Mouse (Mus musculus) adrenal gland, postnatal 14 days (tissue): ENCODE data around the gene Usp46. TPM values are rescaled to one million over a fixed set of nuclear protein-coding genes. Genes with fewer than 3 reads are reported as not detected.
"Not testable (repeated sequence)": the region's sequence is repeated elsewhere in the genome, so short reads cannot be mapped to it uniquely, and the experiment has no call there.

Experiments
- DNase-seq: peaks from one replicate; pipeline ENCODE4 v3.0.0; 2021; ENCODE audit warnings: mixed read lengths
- total RNA-seq: library from RNA; stranded (reverse); gene quantifications from 2 replicates; pipeline ENCODE4 v1.2.3, GENCODE M21; 2021

Gene Usp46
- total RNA-seq, 1 experiment from 2014 or later, result 29.8 TPM

DNA sequence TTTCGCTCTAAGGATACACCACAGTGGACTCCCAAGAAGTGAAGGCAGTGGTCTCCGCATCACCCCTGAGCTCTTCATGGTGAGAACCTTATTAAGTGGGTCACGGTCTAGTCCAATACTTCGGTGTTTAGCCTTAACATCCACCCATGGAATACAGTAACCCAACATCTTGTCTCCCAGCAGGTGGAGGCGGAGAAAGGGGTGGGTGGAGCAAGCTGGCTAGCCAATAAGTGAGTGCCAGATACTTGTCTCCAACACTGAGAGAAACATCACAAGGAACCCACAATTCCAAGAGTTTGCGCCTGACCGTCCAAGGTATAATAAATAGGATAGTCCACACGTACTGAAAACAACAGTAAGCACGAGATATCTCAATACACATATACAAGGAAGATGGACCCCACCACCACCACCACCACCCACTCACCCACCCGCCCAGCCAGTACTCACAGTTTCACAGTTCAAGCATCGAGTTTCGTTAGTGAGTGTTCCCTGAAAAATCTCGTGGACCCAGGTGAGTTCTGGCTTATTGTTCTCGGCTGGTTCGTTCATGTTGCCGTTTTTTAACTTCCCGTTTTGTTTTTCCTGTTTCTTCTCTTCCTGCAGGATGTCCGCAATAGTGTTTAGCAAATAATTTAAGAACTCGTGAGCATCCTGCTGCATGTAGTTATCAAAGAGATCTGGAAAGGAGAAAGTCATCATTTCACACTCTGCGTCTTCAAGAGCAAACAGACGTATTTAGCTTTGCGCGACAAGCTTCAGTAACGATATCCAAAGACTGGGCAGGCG lies 39.3 kb downstream of the Usp46 start:
- DNase-seq, result no peak

DNA sequence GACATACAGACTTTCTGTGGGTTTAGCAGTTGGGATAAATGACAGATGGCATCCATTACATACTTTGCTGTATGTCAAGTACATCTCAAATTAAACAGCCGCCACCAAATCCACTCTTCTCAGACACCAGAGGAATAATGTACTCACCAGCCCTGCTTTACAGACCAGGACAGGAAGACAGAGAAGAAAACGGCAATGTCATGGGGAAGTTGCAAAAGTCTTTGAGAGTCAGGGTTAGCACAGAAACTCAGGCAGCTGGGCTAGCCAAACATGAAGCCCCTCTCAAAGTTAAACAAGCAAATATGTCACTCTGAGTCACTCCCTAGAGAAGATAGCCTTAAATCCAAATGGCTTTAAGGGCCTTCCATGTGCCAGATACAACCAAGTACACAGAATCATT lies 40.0 kb downstream of the Usp46 start:
- no peak for DNase-seq

- DNase-seq, result peak; percentile 45
These were observed 47.7 kb downstream of the Usp46 start for GRCm38 (mm10) chr5:74020506-74020905.

DNA sequence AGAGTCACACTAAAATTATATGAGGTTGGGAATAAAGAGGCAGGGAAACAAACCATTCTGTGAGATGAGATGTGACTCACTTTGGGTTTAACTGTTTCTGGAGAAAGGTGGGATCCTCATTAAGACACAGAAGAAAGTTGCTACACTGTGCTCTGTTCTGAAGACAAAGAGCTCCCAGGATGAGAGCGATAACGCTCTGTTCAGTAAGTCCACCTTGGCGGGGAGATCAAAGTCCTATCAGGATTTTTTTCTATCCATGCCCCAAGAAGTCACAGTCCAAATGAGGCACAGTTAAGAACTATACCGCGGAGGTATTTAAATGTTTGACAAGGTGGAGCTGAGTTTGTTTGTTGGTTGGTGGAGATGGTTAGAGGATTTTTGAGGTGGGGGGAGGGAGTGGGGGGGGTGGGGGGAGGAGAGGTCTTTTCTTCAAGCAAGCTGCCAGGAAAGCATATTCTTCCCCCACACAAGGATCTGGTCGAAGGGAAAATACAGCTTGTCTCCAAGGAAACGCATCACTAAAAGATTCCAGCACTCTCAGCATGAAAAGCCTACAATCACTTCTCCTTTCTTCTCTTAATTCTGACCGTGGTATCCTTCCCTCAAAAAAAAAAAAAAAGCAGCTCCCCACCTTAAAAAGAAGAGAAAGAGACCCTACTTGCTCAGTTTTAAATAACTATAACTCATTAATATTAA lies 49.2 kb downstream of the Usp46 start:
- no peak for DNase-seq

GRCm38 (mm10) chr5:74017488-74017887 lies 50.7 kb downstream of the Usp46 start:
- no peak for DNase-seq

DNA sequence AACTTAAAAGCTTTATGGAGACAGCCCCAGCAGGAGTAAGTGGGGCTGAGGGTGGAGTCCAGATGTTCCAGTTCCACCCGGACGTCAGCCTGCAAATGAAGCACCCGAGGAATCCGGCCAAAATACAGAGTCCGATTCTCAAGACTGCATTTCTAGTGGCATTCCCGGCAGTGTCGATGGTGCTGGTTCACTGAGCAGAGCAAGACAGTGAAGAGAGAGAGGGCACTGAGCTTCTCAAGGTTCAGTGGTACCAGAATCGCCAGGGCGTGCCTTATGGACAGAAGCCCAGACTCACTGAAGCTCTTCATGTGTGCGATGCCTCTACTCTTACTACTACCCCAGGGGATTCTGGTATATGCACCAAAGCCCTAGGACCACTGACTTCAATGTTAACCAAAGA lies 56.6 kb downstream of the Usp46 start:
- no peak for DNase-seq

DNA sequence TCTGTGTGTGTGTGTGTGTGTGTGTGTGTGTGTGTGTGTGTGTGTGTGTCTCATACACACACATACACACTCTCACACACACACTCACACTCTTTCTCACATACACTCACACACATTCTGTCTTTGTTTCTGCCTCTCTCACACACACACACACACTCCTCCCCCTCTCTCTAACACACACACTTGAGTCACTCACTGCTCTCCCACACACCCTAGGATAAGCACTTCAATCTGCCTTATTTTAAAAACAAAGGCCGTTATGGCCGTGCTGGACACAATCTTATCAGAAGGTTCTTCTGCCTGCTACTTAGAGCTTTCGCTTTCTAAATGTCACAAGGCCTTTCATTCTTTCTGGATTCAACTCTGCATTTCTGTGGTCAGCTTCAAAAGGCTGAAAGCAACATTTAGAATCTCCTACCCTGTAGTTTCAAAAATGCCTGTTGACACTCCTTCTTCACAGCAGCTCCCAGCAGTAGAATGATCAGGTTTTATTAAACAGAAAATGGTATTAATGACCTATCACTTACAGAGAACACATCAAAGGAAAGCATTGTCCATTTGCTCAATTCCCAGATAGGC lies 60.6 kb downstream of the Usp46 start:
- DNase-seq, result peak; percentile 30

GRCm38 (mm10) chr5:74005936-74006335 lies 62.3 kb downstream of the Usp46 start:
- no peak for DNase-seq

DNA sequence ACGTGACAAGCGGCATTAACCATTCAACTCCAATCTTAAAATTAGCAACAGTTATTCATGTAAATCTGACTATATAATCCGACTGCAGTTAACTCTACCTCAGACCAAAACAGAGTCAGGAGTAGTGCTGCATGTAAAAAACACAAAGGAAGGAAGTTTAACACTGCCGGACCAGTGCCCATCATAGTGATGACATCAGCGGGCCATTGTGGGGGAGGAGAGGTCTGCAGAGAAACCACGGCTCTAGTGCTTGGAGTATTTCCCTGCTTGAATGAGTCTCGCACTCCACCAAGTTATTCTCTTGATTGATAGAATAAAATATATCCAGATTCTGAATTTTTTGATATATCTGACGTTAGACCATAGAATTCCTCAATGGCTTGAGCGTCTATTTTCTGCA lies 66.5 kb downstream of the Usp46 start:
- DNase-seq, result no peak

DNA sequence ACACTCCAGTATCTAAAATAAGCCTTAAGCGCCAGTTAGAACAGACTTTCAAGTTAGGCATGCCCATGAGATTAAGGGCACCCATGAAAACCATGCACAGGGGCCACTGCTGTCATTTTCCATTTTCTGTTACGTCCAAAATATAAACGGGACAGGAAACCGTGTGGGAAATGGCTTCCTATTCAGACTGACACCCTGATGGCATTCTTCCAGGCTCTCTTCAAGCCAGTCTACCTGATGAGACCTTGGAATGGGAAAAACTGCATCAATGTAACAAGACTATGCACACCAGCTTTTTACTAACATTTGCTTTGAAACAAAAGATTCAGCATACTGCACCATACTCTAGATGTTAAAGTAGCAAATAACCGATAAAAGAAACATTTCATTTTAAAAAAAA lies 69.3 kb downstream of the Usp46 start:
- DNase-seq, result no peak

DNA sequence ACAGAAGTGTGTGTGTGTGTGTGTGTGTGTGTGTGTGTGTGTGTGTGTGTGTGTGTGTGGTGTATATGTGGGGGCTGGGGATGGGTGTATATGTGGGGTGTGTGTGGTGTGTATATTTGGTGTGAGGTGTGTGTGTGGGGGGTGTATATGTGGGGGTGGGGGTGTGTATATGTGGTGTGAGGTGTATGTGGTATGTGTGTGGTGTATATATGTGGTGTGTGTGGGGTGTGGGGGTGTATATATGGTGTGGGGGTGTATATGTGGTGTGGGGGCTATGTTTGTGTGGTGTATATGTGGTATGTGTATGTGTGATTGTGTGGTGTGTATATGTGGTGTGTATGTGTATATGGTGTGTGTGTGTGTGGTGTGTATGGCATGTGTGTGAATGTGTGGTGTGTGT lies 73.4 kb downstream of the Usp46 start:
- no peak for DNase-seq

GRCm38 (mm10) chr5:73993538-73993937 lies 74.7 kb downstream of the Usp46 start:
- DNase-seq, result peak; percentile 58

DNA sequence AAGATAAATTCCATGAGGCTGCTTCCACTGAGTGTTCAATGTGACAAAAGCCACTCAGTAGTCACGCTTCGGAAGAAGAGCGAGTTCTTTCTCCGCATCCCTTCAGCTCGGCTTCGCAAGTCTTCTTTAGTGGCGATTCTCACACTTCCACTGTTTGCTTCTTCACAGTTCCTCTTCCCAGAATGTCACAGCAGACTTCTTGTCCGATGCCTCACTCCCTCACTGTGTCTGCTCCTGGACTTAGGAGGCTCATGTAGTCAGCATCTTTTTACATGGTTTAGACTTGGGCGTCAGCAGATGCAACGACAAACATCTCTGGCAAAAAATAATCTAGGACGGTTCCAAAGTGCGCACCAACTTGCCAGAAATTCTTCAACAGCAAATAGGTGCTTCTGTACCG lies 75.9 kb downstream of the Usp46 start:
- DNase-seq, result no peak

GRCm38 (mm10) chr5:73989532-73989931 lies 78.7 kb downstream of the Usp46 start:
- DNase-seq, result no peak

DNA sequence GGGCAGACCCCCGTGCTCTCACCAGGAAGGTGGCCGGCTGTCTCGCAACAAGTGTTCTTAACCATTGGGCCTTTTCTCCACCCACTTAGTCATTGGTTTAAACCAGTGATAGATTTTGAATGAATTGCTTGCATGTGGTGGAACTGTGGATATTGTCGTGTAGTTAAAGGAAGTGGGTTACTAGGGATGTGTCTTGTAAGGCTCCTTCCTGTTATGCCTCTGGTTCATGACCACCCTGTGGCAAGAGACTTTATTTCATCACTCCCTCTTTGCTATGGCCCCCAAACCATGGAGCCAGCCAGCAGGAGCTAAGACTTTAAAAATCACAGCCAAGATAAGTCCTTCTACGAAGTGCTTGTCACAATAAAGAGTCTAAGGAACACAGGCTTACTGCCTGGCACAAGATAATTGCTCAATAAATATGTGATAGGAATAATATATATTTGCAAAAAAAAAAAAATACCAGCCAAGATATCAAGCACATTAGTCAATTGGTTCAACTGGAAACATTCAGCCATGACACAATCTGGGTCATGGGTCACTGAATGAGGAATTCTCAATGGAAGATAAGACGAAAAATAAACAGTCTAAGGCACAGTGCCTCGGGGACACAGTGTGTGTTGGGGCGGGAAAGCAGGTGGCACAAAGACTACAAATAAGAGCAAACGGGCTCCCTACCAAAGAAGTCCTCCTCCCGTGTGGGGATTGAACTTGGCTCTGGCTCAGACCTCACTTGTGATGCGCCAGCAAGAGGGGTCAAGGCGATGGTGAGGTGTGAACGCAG lies 80.3 kb downstream of the Usp46 start:
- no peak for DNase-seq

DNA sequence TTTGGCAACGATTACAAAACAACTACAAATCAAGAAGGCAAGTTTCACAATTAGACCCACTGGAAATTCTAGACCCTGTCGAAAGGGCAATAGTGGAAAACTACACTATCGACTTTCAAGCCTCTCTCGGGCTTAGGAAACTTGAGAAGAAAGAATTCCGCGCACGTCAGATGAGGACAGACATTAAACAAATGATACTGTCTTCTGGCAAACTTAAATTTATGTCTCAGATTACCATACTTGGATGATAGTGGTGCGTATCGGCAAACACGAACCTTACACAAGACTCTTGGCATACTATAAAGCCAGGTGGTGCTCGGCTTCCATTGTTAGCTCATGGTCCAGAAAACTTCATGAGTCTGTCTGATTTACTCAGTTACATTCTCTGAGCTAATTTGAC lies 90.8 kb downstream of the Usp46 start:
- no peak for DNase-seq

DNA sequence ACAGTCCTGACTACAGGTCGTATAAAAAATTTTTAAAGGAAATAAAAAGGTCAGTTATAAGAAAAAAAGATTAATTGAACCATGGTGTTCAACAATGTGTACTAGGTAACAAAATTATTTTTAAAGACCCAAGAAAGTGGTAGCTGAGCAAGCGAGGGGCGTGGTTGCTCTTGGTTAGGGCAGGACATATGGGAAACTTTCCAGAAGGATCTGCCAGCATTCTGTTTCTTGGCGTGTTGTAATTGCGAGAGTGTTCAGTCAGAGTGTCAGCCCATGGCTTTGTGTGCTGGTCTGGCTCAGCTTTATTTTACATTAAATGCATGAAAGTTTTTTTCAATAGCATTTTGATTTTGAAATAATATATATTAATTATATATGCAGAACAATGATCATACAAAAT lies 96.5 kb downstream of the Usp46 start:
- no peak for DNase-seq

GRCm38 (mm10) chr5:73970024-73970628 lies 98.1 kb downstream of the Usp46 start:
- DNase-seq, result peak; percentile 29

GRCm38 (mm10) chr5:73969338-73969737 lies 98.9 kb downstream of the Usp46 start:
- no peak for DNase-seq

DNA sequence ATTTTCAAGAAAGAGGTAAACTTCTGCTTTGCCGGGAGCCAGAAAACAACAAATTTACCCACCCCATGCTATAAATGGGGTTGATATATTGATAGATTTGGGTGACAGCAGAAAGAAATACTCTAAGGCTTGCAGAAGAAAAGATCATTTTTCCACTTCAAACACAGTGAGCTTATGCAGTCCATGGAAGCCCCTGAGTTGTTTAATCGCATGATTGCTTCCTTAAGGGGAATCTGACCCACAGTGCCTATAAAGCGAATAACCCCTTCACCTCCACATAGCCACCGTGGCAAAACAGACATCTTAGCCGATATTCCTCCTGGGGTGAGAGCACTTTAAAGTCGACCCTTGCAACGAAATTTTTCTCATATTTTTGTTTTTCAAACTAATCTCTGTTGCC lies 108.5 kb downstream of the Usp46 start:
- DNase-seq, result no peak

DNA sequence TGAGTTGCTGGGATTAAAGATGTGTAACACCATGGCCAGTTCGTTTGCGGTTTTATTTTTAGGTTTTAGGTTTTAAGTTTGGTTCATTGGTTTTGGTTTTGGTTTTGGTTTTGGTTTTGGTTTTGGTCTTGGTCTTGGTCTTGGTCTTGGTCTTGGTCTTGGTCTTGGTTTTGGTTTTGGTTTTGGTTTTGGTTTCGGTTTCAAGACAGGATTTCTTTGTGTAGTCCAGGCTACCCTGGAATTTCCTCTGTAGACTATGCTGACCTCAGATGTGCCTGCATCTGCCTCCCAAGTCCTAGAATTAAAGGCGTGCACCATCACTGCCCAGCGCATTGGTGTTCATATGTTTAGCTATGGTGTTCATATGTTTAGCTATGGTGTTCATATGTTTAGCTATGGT lies 109.6 kb downstream of the Usp46 start:
- not testable (repeated sequence) for DNase-seq

DNA sequence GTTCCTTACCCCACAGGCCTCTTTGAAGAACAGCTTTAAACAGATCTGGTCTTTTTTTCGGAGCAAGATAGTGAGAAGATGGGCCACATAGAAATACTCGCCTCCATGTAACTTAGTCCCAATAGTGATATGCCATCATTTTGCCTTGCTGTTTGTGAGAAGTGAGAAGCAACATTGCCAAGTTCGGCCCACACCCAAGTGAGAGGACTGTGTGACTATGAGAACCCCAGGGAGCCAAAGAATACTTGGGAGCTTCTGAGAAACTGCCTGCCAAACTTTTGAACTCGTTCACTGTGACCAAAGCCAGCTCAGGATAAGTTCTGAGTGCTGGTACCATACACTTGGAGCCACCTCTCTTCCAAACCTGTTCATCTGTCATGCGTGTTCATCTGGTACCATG lies 110.1 kb downstream of the Usp46 start:
- DNase-seq, result no peak
